Mouse (Mus musculus) stomach, postnatal 0 days (tissue): ENCODE results near the gene S100a16.

Experiments
- CTCF ChIP-seq: IDR thresholded peaks from 2 replicates; pipeline ENCODE4 v1.5.1; 2016; ENCODE audit warnings: antibody characterized with exemption, low read depth, mild to moderate bottlenecking, moderate library complexity
- EP300 ChIP-seq: optimal IDR thresholded peaks from 2 replicates; pipeline ENCODE3; 2016; ENCODE audit warnings: antibody characterized with exemption

- no peak for TF ChIP-seq CTCF
- TF ChIP-seq EP300, result no peak
These were observed 44.1 kb downstream of the S100a16 start for GRCm38 (mm10) chr3:90581141-90581540.
